ENCODE assay signal across 15 mouse cellular contexts in the genomic region with DNA sequence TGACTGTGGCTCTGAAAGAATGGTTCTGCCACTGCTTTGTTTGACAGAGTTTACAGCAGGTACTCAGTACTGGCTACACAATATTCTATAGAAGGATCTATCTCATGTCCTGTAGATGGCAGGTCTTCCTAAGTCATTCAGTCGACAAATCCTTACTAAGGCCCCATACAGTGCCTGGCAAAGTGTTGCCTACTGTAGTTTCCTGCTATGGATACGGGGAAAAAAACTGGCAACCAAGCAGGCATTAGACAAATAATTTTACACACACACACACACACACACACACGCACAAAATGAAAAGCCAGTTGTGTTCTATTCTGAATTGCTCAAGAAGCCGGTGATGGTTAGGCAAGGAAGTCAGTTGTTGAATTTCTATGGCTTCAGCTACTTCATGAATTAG.
DNase-seq lines count a peak whose midpoint lies in the region; ATAC-seq and TF ChIP-seq lines count a peak whose summit lies in the region.
"Had no signal": no experiment of that assay in that cellular context is flagged by ENCODE, and none has a peak within 500 bp of the region (broad histone marks: within the 10 kb centered on the region; RNA-seq: fewer than 3 reads in every experiment).

No protein-coding gene starts in this region.

- H3K27me3 ChIP-seq in forebrain, embryonic 10.5 days (ENCODE audit: poor library complexity, severe bottlenecking): no peaks in the 10 kb centered on the region
- H3K27me3 ChIP-seq in forebrain, embryonic 11.5 days (ENCODE audit: control insufficient read depth, insufficient read depth, low read length): no peaks in the 10 kb centered on the region
- no peaks in the 10 kb centered on the region for H3K27me3 ChIP-seq in neural tube, embryonic 13.5 days
- H3K27me3 ChIP-seq in hindbrain, postnatal 0 days (ENCODE audit: insufficient read depth, low read length): no peaks in the 10 kb centered on the region
- H3K27me3 ChIP-seq: liver, embryonic 13.5 days had no signal

- peaks cover 28% of the 10 kb centered on the region for H3K4me1 ChIP-seq in forebrain, embryonic 10.5 days
- H3K4me1 ChIP-seq in forebrain, embryonic 11.5 days (replicated peaks; ENCODE audit: control insufficient read depth, insufficient read depth, low read length): peaks cover 9% of the 10 kb centered on the region
- H3K4me1 ChIP-seq in neural tube, embryonic 13.5 days (replicated peaks): peaks cover 39% of the 10 kb centered on the region
- peaks cover 13% of the 10 kb centered on the region for H3K4me1 ChIP-seq in hindbrain, postnatal 0 days (ENCODE audit: insufficient read depth, low read length)
- H3K4me1 ChIP-seq: liver, embryonic 13.5 days had no signal

- no peaks in the 10 kb centered on the region for H3K36me3 ChIP-seq in forebrain, embryonic 10.5 days (replicated peaks)
- H3K36me3 ChIP-seq in forebrain, embryonic 11.5 days (ENCODE audit: control insufficient read depth, insufficient read depth, low read length): no peaks in the 10 kb centered on the region
- H3K36me3 ChIP-seq in neural tube, embryonic 13.5 days: no peaks in the 10 kb centered on the region
- no peaks in the 10 kb centered on the region for H3K36me3 ChIP-seq in hindbrain, postnatal 0 days (ENCODE audit: insufficient read depth, low read length)
- H3K36me3 ChIP-seq: liver, embryonic 13.5 days had no signal

- no peak for ATAC-seq in forebrain, embryonic 11.5 days (replicated peaks; ENCODE audit: low FRiP score)
- ATAC-seq in neural tube, embryonic 13.5 days (ENCODE audit: low read depth): peak; percentile 29
- peak; percentile 3 for ATAC-seq in hindbrain, postnatal 0 days

- no peak overlapping the region for H3K4me3 ChIP-seq in forebrain, embryonic 10.5 days
- no peak overlapping the region for H3K4me3 ChIP-seq in forebrain, embryonic 11.5 days (ENCODE audit: low read depth, low read length)
- H3K4me3 ChIP-seq in neural tube, embryonic 13.5 days: no peak overlapping the region
- H3K4me3 ChIP-seq in hindbrain, postnatal 0 days (ENCODE audit: low read length): no peak overlapping the region
- H3K4me3 ChIP-seq in layer of hippocampus, adult 2 months: no peak overlapping the region
- H3K4me3 ChIP-seq: liver, embryonic 13.5 days had no signal

- H3K4me2 ChIP-seq in forebrain, embryonic 11.5 days (ENCODE audit: low read depth, low read length, severe bottlenecking): no peak overlapping the region
- H3K4me2 ChIP-seq in neural tube, embryonic 13.5 days: no peak overlapping the region
- H3K4me2 ChIP-seq in hindbrain, postnatal 0 days (ENCODE audit: low read depth, low read length): no peak overlapping the region; the same call in 1 of the 2 replicates
- H3K4me2 ChIP-seq: liver, embryonic 13.5 days; lung, embryonic 14.5 days had no signal

- WGBS in forebrain, embryonic 10.5 days: 91% methylated on average over 4 of the region's 4 CpGs
- 95% methylated on average over 4 of the region's 4 CpGs for WGBS in forebrain, embryonic 11.5 days
- WGBS in neural tube, embryonic 13.5 days: 60% methylated on average over 4 of the region's 4 CpGs
- 37% methylated on average over 4 of the region's 4 CpGs for WGBS in hindbrain, postnatal 0 days

- DNase-seq in forebrain, embryonic 10.5 days (ENCODE audit: extremely low spot score, low spot score): no peak
- DNase-seq in forebrain, embryonic 11.5 days (ENCODE audit: low spot score): no peak
- DNase-seq in neural tube, embryonic 10.5 days (ENCODE audit: extremely low spot score, low spot score): no peak
- peak; percentile 51 for DNase-seq in hindbrain, postnatal 0 days (ENCODE audit: low spot score)
- no peak for DNase-seq in layer of hippocampus, adult 2 months (ENCODE audit: low spot score in 2 of 2)
- no peak for DNase-seq in kidney, postnatal 25 days
- no peak for DNase-seq in adipocyte (ENCODE audit: low spot score)
- DNase-seq: adrenal gland, adult 8-10 months; kidney, adult 11 months; kidney, postnatal 14 days; liver, embryonic 13.5 days; lung, embryonic 14.5 days; lung, postnatal 4 days; thymus, postnatal 25 days had no signal

- no peak for TF ChIP-seq CTCF in hindbrain, postnatal 0 days (IDR thresholded peaks at IDR 0.05; ENCODE audit: low read depth)
- no peak for TF ChIP-seq CTCF in layer of hippocampus, adult 2 months (conservative IDR thresholded peaks at IDR 0.05)

- no peak overlapping the region for H3K9ac ChIP-seq in forebrain, embryonic 11.5 days (ENCODE audit: low read length)
- no peak overlapping the region for H3K9ac ChIP-seq in neural tube, embryonic 13.5 days
- H3K9ac ChIP-seq in hindbrain, postnatal 0 days (replicated peaks; ENCODE audit: low read length): no peak overlapping the region
- H3K9ac ChIP-seq: liver, embryonic 13.5 days; lung, embryonic 14.5 days had no signal

- no peaks in the 10 kb centered on the region for H3K9me3 ChIP-seq in forebrain, embryonic 10.5 days
- no peaks in the 10 kb centered on the region for H3K9me3 ChIP-seq in forebrain, embryonic 11.5 days (ENCODE audit: control insufficient read depth, low read length)
- H3K9me3 ChIP-seq in neural tube, embryonic 13.5 days: no peaks in the 10 kb centered on the region
- H3K9me3 ChIP-seq in hindbrain, postnatal 0 days (ENCODE audit: low read length): no peaks in the 10 kb centered on the region
- H3K9me3 ChIP-seq: liver, embryonic 13.5 days had no signal

- H3K27ac ChIP-seq in forebrain, embryonic 10.5 days: peak overlapping the region; percentile 64; the same call in 1 of the 2 replicates
- H3K27ac ChIP-seq in forebrain, embryonic 11.5 days (ENCODE audit: low read depth, low read length): no peak overlapping the region
- H3K27ac ChIP-seq in neural tube, embryonic 13.5 days (replicated peaks): peak overlapping the region; percentile 84
- peak overlapping the region; percentile 82 for H3K27ac ChIP-seq in hindbrain, postnatal 0 days
- H3K27ac ChIP-seq in layer of hippocampus, adult 2 months: no peak overlapping the region
- H3K27ac ChIP-seq: liver, embryonic 13.5 days had no signal

Comparison
In these comparisons a context has a peak if more than half of its experiments do, and no peak if none do; other contexts are left out.
1. H3K27ac ChIP-seq: peak in forebrain, embryonic 10.5 days (single experiment), neural tube, embryonic 13.5 days (single experiment) and hindbrain, postnatal 0 days (single experiment); none in forebrain, embryonic 11.5 days (single experiment) and layer of hippocampus, adult 2 months (single experiment).